Mouse (Mus musculus): ENCODE measurements at regions not wholly inside any gene's neighbourhood (a gene's known extent, or its start where the extent isn't known, plus 50 kb on each side); places are given as distances from the start of the nearest gene placed in this dataset.

DNA sequence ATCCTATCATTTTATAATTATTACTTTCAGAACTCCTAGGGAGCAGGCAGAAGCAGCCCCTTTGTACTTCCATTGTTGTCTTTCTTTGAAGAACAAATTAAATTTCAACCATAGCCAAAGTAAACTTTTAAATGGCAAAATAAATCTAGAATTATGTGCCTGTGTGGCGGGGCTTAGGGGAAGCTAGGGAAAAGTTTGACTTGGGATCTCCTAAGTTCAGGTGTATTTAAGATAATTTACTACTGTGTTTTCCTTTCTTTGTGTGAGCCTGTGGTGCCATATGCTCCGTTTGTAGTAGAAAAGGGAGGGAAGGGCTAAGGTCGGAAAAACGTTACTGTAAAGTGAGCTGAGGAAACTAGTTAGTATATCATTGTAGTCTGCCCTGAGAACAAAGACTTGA lies 1062.5 kb upstream of the Zeb2 start:
- DNase-seq (ENCODE audit: low spot score in 2 of 2) = no peak

DNA sequence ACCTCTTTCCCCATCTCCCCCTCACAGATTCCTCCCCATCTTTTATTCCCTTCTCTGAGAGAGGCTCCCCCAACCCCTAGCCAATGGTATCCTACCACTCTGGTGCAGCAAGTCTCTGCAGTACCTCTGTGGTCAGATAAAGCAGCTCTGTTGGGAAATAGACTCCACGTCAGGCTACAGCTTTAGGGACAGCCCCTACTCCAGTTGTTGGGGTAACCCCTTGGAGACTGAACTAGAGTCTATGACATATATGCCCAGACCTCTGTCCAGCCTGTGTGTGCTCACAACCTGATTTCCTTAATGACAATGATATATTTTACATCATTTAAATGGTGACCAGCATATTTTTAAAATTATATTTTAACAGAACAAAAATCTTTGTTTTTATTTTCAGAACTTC lies 1051.3 kb upstream of the Zeb2 start:
- DNase-seq (ENCODE audit: low spot score in 2 of 2) = no peak

DNA sequence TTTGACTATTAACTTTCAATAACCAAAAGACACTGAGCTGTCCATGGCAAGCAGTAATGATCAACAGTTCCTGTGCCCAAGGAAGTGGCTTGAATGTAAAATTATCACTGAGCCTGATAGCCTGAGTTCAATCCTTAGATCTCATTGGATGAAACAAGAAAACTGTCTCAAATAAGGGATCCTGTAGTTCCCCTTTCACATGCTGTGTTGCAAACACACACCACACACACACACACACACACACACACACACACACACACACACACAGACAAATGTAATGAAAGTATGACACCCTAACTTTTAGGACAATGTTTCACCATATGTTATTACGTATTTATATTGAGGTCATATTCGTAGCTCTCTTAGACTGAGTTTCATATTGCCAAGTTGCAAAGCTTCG lies 1032.7 kb upstream of the Zeb2 start:
- DNase-seq (ENCODE audit: low spot score in 2 of 2) = no peak

DNA sequence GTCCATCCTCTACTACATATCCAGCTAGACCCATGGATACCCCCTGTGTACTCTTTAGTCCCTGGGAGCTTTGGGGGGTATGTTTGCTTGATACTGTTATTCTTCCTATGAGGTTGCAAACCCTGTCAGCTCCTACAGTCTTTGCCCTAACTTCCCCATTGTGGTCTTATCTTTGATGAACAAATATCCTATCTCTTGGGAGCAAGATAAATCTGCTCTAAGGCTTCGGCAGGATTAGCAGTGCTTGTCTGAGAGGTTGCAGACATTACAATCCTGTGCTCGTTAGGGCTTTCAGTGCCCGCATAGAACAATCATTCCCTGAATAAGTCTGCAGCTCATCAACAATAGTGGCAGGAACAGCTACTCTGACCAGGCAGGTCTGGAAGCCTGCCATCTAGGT lies 1002.7 kb upstream of the Zeb2 start:
- DNase-seq (ENCODE audit: low spot score in 2 of 2) = no peak

DNA sequence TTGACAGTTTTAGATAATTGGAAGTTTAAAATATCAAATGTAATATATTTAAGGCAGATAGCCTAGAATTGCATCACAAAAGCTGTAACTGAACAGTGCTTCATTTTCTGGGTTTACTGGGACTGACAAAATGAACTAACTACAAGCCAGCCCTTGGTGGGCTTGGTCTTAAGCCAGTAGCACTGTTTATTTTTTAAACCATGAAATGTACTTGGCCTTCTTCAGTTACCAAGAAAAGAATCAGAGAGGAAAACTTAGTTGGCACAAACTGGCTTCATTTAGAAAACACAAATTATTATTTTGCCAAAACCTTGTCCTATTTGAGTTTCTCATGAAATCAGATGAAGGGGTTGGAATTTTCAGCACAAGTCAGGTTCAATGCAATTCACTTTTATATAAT lies 989.8 kb upstream of the Zeb2 start:
- DNase-seq (ENCODE audit: low spot score in 2 of 2) = no peak

DNA sequence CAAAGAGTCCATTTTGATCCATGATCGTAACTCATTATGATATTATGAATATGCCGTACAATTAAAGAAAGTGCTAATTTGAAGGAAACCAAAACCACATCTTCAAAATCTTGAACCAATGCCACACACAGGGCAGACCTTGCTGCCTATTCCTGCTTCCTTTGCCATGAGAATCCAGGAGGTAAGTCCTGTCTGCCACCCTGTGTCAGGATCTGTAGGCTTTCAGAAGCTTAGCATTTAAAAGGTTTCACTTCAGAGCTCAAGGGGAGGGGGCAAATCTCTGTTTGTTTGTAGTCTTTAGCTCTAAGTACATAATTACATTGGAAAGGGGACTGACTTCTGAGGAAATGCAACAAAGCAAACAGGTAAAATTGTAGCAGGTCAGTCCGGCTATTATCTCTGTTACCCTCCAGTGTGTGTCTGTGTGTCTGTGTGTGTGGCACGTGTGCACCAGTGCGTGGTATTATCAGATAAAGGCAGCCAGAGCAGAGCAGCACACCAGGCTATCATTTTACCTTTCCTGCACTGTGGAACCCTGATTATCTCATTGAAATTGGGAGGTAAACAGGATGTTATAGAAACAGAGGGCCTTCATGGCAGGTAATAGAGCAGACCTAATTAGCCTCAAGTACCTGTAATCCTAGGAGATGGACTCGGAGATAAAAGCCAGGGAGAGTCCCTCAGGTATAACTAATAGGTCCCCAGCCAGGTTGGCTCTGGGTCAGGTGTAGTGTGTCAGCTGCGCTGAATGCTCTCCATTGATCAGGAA lies 948.0 kb upstream of the Zeb2 start:
- DNase-seq (ENCODE audit: low spot score in 2 of 2) = no peak

DNA sequence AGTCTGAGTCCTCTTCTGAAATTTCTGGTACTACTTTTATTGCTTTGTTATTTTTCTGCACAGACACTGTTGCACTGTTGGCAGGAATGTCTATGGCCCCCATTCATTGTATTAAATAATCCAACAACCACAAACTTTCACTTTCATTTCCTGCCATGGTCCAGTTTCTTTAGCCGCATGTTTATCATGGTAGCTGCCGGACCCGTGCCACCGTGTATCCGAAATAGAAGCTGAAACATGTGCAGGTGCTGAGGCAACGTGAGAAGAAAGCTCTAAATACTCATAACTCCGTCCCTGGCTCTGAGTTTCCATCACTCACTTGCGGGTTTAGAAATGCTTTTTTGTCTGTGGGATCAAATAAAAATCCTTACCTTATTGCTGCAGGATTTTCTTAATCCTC lies 938.5 kb upstream of the Zeb2 start:
- no peak for DNase-seq (ENCODE audit: low spot score in 2 of 2)

DNA sequence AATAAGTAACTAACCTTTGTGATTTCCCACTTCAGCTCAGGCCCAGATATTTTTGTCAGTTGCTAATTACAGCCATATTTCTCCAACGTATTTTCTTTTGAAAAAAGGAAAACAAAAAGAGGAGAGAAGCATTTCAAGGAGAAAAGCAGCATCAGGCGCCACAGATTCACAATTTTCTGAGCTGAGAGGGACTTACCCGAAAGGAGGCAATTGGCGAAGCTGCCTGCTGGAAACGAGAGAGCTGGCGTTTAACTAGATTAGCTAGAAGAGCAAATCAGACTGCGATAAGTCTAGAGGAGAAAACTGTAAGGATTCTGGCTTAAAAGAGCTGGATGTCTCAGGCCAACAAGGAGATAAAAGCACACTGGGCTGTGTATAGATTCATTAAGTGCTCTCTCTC lies 937.7 kb upstream of the Zeb2 start:
- DNase-seq (ENCODE audit: low spot score in 2 of 2) = peak in 1 of 2 experiments; percentile 7

DNA sequence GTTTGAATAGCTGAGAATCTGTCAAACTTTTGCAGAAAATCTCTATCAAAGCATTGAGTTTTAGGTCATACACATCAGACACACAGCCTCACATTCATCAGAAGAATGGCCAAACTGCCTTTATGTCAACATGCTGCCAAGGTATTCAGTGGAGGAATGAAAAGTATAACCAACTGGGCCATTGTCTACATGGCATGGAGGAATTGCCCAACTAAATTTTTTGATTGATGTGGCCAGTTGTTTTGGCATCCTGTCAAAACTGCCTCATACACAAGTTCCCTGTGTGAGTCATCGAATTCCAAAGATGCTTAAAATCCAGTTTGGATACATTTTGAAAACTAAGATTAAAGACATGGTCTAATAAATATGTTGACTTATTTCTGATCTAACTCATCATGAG lies 904.7 kb upstream of the Zeb2 start:
- no peak for DNase-seq (ENCODE audit: low spot score in 2 of 2)

DNA sequence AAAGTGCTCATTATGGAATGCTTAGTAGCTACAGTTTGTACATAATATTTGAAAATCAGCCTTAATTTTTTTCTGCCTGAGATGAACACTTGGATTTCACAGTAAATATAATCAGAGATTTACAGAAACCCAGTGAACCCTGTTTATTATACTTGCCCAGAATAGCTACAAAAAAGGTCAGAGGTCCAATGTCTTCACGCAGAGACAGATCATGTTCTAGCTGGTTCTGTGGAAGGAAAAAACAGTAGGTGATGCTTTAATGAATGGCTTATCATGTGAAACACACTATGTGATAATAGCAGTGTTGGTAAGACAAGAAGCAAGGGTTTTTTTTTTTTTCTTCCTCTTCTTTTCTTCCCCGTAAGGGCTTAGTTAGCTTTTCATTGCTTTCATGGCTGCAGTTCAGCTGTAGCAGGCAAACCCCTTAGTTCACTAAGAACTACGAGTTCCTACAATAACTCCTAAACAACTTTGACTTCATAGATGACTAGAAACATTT lies 896.6 kb upstream of the Zeb2 start:
- no peak for DNase-seq (ENCODE audit: low spot score in 2 of 2)

DNA sequence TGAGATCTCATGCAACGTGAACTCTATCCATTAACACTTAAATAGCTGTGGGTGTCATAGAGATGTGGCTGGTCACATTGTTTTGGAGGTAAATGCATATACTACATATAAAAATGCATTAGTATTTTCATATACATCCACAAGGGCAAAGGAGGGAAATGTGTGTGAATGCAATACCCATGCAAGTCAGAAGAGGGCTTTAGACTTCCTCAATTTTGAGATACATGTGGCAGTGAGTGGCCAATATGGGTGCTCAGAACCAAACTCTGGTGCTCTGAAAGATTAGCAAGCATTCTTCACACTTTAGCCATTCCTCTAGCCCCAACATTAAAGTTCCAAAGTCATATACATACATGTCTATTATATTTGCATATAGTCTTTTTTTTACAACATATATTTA lies 895.5 kb upstream of the Zeb2 start:
- no peak for DNase-seq (ENCODE audit: low spot score in 2 of 2)

DNA sequence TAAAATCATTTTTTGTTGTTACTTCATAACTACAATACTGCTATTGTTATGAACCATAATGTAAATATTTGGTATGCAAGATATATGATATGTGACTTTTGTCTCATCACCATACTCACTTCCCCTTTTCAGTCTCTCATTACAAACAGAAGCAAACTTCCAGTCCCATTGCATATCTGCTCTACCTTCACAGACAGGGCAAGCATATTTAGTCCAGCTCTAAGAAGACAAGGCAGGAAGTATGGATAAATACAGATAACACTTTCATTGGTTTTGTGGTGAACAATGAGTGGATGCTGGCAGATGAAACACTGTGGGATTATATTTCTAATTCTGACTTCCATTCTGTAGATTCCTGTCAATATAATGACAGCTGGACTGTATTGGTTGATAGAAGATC lies 858.0 kb upstream of the Zeb2 start:
- DNase-seq (ENCODE audit: low spot score in 2 of 2) = no peak

DNA sequence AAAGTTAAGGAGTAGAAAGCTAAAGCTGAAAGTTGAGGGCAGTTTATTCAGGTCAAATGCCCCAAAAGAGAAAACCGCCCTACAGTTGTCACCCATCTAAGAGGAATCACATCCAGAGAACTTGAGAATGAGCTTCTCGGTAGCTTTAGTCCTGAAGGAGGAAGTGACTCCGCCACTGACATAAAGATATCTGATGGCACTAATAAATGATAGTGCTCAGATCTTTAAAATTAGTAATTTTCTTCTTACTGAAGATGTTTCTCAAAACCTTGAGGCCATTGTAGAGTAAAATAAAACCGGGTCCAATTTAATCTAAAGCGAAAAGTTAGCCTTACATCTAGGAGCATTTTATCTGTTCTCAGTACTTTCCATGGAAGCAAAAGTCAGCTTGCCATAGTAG lies 851.4 kb upstream of the Zeb2 start:
- DNase-seq (ENCODE audit: low spot score in 2 of 2) = no peak

DNA sequence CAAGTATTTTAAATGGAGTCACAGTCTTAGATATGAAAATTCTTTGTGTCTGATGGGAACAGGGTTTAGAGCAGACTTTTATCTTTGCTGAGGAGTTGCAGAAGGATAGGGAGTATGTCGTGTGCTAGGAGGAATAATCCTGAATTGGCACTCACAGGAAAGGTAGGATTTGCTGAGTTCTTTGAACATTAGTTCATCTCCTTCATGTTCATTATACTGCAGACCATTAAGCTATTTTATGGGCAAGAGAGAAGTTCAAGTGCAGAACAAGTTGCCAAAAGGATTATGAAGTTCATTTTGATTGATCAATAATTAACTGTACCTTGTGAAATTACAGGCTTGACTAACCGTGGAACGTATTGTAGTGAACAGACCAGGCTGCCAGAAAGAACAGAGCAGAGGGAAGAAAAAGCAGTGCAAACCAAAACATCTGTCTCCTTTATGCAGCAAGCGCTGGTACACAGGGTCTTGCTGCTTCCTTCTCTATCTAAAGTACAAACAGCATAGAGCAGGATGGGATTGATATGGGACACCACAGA lies 839.7 kb upstream of the Zeb2 start:
- DNase-seq (ENCODE audit: low spot score in 2 of 2) = no peak

DNA sequence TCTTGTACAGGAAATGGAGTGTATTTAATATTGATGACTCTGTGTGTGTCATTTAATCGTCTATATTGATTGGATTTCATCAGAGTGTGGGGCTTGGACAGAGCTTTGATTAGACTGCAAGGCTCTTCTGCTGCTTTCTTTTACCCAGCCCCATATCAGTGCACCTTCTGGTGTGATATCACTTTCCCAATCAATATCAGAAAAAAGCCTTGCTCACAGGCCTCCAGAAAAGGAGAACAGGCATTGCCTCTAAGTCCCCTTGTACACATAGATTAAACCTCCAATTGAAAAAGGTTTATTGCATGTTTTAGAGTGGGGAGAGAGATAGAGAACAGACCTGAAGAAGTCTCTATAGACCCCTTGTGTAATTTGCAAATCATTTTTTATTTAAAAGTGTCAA lies 831.6 kb upstream of the Zeb2 start:
- no peak for DNase-seq (ENCODE audit: low spot score in 2 of 2)

DNA sequence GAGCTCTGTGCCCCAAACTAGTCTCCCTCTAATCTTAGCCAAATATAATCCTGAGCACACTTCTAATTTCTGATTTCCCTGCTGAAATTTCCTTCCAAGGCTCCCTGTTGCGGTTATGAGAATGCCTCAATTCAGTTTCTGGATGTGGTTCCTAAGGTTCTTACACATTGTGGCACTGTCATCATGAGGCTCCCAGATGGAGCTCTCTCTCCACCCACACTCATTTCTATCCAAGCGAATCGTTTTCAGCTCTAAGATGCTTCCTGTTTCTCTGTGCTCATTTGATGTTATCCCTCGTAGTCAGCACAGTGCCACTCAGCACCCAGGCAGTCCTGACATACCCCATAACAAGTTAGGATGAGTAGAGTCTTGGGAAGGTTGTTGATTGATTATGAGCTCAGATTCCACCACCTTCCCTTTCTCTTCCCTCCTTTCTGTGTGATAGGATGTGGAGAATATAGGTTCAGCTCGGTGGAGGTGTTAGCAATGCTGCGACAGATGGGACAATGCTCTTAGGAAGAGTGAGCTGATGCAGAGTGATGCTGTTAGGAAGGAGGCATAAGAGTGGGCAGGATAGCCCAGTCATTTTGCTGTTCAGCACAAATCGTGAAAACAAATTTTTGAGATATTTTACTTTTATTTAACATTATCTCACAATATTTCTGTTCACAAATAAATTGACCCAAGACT lies 808.7 kb upstream of the Zeb2 start:
- DNase-seq (ENCODE audit: low spot score in 2 of 2) = peak; percentile 21 to 43

DNA sequence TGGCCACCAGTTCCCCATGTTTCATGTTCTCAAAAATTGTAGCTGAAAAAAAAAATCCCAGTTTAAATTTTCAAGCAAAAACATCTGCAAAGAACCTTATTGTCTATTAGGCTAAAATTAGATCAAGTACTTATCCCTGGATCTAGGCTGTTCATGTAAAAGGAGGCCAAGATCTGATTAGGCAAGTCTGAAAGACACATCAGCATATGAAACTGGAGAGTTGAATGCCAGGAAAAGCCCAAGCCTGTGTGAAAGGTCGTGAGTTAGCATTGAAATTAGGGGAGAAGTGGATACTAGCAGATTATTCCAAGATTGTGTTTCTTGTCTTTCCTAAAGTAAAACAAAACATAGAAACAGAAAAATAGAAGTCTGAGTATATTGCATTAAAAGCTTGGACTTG lies 791.7 kb upstream of the Zeb2 start:
- DNase-seq (ENCODE audit: low spot score in 2 of 2) = no peak

DNA sequence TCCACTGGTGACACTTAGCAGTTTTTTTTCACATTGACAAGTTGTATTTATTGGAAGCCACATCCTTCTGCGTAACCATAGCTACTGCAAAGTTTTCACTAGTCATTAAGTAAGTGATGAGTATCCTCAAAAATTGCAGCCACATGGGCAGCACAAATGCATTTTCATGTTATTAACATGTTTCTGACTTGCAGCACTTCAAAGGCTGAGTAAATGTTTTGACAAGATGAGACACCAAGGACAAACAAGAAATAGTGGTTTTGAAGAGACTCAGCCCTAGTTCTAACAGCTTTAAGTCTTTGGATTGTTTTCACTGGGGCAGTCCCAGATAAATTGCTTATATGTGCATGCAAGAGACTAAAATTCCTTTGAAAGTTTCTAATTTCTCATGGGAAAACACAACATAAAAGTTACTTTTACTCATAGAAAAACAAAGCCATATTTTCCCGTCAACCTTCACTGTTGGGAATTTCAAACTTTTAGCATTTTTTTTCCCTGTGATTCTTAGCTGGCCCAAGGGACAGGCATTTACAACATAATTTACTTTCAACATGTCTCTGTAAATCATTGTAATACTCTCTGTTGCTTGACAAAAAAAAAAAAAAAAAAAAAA lies 787.5 kb upstream of the Zeb2 start:
- DNase-seq (ENCODE audit: low spot score in 2 of 2) = no peak

DNA sequence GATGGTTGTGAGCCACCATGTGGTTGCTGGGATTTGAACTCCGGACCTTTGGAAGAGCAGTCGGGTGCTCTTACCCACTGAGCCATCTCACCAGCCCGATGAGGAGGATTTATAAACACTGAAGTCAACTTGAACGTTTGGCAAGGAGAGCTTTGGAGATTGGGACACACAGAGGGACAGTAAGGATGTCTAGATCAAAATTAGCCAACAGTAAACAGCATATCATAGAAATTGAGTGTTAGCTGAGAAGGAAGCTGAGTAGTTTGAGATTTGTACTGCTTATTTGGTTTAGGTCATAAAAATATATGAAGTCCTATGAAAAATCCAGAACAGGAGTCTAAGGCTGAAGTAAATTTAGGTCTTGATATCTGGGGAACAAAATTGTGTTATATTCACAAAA lies 786.9 kb upstream of the Zeb2 start:
- DNase-seq (ENCODE audit: low spot score in 2 of 2) = no peak

DNA sequence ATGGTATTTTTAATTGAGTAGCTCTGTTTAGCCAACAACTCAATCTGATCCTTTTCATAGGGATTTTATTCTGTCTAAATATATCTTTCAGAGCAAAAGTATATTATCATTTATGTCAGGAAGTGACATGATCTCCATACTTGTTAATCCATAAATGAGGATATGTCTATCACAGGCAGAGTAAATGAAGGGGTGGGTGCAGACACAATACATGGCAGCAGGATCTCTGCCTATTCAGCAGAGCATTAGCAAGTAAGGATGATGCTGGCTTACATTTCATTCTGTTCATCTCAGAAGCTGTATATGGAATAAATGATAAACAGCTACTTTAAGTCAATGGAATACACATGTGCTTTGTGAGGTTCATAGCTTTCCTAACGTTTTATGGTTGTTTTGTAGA lies 786.2 kb upstream of the Zeb2 start:
- DNase-seq (ENCODE audit: low spot score in 2 of 2) = no peak

DNA sequence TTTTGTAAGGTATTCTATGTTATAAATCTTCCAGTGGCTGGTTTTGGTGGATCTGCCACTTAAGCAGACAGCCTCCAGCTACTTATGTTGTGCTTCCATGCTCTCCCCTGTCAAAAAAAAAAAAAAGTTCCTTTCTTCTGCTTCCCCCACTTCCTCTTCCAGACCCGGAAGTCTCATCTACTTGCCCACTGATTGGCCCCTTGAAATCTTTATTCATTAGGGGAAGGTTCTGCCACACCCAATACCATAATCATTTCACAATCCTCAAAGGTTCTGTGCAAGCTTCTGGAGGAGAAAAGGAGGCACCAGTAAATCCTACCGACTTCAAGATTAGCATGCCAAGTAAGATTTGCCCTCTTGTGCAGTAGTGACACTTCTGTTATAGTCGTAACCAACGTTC lies 784.7 kb upstream of the Zeb2 start:
- no peak for DNase-seq (ENCODE audit: low spot score in 2 of 2)

DNA sequence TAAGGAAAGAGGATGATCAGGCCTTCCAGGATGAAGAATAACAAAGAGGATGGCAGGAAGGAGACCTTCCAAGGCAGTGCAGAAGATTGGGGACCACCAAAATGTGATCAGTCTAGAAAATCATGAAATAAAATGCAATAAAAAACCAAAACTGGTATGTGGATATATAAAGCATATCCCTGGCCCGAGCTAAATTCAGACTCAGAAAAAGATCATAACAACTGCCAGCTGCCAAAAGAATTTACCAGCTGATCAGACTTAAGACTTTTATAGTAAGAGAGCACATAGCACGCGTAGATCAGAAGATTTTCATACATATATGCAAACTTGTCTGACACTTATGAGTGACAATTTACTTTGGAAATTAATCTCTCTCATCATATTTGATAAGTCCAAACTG lies 767.5 kb upstream of the Zeb2 start:
- DNase-seq (ENCODE audit: low spot score in 2 of 2) = peak in 1 of 2 experiments; percentile 20

DNA sequence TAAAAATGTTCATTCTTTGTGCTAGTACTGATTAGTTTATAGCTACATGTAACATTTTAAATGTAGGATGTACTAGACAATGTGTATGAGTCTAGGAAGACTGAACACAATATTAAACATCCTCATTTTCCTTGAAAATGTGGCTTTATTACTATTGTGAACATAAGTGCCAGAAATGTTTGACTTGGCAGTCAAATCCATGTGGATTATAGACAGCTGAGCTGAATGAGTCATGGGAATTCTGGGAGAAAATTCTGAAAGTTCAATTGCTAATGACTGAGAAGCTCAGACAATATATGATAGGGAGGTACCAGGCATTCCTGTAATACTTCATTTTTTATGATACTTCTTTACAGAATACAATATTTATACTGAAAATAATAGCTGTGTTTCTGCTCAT lies 761.5 kb upstream of the Zeb2 start:
- no peak for DNase-seq (ENCODE audit: low spot score in 2 of 2)
